Mouse (Mus musculus) CH12.LX (cell line): ENCODE data around the gene Klrb1b.

Source experiments
- CTCF ChIP-seq, 2 experiments: IDR thresholded peaks in 1 of 2; conservative IDR thresholded peaks in 1 of 2; 2 replicates each; pipeline ENCODE4 v1.5.1; 2011 to 2012; ENCODE audit warnings: low read depth in 2 of 2, low read length in 2 of 2, improper control_type of control experiment in 1 of 2, inconsistent platforms in 1 of 2, mild to moderate bottlenecking in 1 of 2, moderate library complexity in 1 of 2
- EP300 ChIP-seq: IDR thresholded peaks from 2 replicates; pipeline ENCODE4 v1.6.1; 2011; ENCODE audit warnings: low read length, improper control_type of control experiment
- KAT2A ChIP-seq: IDR thresholded peaks from 2 replicates; pipeline ENCODE4 v1.6.1; 2012; ENCODE audit warnings: low read length, improper control_type of control experiment, inconsistent platforms; ENCODE audit not compliant: insufficient replicate concordance
- MEF2A ChIP-seq: IDR thresholded peaks from 2 replicates; pipeline ENCODE4 v1.6.1; 2014; ENCODE audit warnings: low read depth, mild to moderate bottlenecking, inconsistent platforms, low read length, improper control_type of control experiment, borderline replicate concordance
- POLR2A ChIP-seq: IDR thresholded peaks from 2 replicates; pipeline ENCODE4 v1.6.1; 2011; ENCODE audit warnings: low read depth, mild to moderate bottlenecking, improper control_type of control experiment, low read length
- POLR2AphosphoS2 ChIP-seq: IDR thresholded peaks from 2 replicates; pipeline ENCODE4 v1.6.1; 2011; ENCODE audit warnings: low read depth, low read length, improper control_type of control experiment
- SIN3A ChIP-seq: IDR thresholded peaks from 2 replicates; pipeline ENCODE4 v1.6.1; 2012; ENCODE audit warnings: low read length, improper control_type of control experiment, inconsistent platforms
- USF1 ChIP-seq: IDR thresholded peaks from 2 replicates; pipeline ENCODE4 v1.6.1; 2014; ENCODE audit warnings: low read depth, mild to moderate bottlenecking, inconsistent platforms, low read length, improper control_type of control experiment
- ZKSCAN1 ChIP-seq: IDR thresholded peaks from 2 replicates; pipeline ENCODE4 v1.6.1; 2012; ENCODE audit warnings: low read depth, inconsistent platforms, low read length, improper control_type of control experiment, borderline replicate concordance
- ZNF384 ChIP-seq: IDR thresholded peaks from 2 replicates; pipeline ENCODE4 v1.6.1; 2012; ENCODE audit warnings: low read depth, low read length, improper control_type of control experiment, inconsistent platforms

- TF ChIP-seq CTCF (conservative IDR thresholded peaks at IDR 0.05 in 1 of 2, IDR thresholded peaks at IDR 0.05 in 1 of 2; ENCODE audit: low read depth in 2 of 2, low read length in 2 of 2) (peak; percentile 94 to 98), SIN3A (no peak), ZNF384 (no peak; the same call in 1 of the 2 replicates), ZKSCAN1 (no peak), POLR2A (no peak), MEF2A (peak; percentile 81), POLR2AphosphoS2 (no peak), KAT2A (peak; percentile 79; the same call in 1 of the 2 replicates), USF1 (no peak), EP300 (no peak)
Measured at GRCm38 (mm10) chr6:128802999-128803857, 22.9 kb downstream of the Klrb1b start.
